Mouse (Mus musculus) adrenal gland (tissue): Measurements from ENCODE around the gene Prr22.

ENCODE experiments used
- intact Hi-C: fragments of 180-260 bp; cut with DNase I; formaldehyde crosslinking; loops from one replicate; pipeline ENCODE4 v1.15.1; 2025

Prr22 gene

DNA sequence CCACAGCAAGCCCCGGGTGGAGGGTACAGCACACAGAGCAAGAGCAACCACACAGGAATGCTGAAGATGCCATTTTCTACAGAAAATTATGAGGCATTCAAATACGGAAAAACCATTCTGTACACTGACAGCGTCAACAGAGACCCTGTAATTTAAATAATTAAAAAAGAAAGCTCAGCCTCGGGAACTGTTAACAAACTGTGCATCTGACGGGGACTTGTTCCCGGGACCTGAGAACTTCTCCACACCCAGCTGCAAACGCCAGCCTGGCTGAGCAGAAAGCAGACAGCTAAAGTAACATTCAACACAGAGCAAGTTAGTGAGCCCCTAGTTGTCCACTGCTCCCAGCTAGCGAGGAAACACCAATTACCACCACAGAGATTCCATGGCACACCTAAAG, 32.0 kb downstream of the Prr22 start:
- intact Hi-C loops: loop anchor here (5.0 kb wide), 1 partner anchor 35 kb away; no protein-coding TSS in a partner anchor

DNA sequence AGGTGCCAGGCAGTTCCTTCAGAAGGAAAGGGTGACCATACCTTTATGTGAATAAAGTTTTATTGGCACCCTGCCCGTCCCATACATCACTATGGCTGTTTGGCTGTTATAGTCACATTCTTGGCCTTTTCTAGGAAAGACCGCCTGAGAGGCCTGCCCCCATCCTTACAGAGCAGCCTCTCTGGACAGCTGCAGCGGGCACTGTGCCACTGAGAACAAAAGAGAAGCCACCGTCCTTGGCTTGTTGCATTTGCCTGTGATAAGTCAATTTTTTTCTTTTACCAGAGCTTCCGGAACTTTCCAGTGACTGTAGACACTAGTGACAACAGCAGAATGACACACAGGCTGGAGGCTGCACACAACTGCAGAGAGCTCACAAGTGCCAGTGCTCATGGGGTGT, 34.9 kb downstream of the Prr22 start:
- intact Hi-C loops: loop anchor here (5.0 kb wide), 2 partner anchors 38 to 147 kb away; no protein-coding TSS in a partner anchor

DNA sequence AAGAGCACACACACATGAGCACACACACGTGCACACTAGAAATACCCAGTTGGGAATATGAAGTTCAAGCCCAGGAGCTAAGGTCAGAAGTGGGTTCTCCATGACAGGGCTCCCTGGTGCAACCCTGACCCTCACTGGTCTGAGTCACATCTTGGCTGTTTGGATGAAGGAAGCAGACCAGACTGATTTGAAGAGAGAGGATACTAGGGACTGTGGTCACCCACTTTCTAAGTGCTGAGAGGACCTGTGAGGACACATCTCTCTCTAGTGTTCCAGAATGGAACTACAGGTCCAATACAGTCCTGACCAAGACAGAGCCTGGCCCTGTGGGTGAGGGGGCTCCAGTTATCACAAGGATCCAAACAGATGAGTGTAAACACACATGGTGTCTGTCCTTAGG, 35.7 kb downstream of the Prr22 start:
- intact Hi-C loops: loop anchor here (5.0 kb wide), 1 partner anchor 147 kb away; no protein-coding TSS in a partner anchor

DNA sequence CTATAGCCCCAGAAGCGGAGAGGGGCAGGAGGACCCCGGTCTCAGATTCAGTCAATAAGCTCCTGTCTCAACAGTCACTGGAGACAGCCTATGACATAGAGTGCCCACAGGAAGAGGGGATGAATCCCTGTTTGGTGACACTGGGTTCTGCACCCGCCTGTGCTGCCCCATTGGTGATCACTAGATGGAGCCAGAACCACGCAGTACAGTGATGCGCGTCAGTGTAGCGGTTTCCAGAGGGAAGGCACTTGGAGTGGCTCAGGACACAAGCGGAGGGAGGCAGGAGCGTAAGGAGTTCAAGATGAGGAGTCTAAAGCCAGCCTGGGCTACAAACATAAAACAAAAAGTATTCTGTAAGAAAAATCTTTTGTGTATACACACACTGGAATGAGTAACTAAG, 38.5 kb downstream of the Prr22 start:
- intact Hi-C loops: loop anchor here (1.0 to 5.0 kb wide), 2 partner anchors 50 to 144 kb away; no protein-coding TSS in a partner anchor

DNA sequence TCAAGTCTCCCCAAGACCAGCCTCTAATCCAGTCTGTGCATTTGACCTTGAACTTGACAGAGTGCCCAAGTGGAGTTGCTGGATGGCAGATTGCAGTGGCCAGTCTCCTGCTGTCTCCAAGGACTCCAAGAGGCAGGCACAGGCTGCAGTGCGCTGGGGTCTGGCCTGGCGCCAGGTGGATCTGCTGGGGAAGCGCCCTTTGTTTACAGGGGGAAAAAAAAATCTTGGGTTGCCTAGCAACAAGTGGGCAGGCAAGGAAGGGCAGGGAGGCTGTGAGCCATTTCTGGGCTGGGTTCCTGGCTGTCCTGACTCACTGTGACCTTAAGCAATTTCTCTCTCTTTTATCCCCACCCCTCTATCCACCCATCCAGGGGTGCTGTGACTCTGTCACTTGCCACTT, 40.2 kb downstream of the Prr22 start:
- intact Hi-C loops: no loop called here

DNA sequence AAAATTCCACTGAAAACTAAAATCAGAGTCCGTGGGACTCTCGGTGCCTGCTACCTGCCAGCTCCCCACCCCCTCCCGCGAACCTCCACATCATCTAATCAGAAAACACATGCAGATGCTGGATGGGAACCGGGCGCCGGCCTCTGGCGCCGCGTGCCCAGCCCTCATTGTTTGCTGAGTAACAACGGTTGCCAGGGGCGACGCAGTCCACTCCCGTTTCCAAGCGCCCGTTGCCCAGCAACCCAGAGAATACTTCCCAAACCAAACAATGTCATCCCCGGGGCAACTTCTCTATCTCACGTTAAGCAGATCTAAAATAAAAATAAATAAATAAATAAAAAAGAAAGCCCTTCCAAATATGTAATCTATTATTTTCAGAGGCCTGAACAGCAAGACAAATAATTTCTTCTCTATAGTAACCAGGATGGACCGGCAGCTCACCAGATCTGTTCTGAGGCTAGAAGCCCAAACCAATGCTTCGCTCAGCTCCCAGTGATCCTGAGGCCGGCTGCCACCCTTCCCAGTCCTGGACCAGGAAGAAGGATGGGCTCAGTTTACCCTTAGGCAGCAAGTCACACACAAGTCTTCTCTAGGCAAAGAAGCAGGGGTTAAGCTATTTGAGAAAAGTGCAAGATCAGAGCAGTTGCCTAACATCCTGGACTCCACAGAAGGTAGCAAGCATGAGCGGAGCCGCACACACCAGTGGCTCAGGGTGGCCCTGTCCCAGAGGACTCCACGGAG, 44.4 kb downstream of the Prr22 start:
- intact Hi-C loops: no loop called here

DNA sequence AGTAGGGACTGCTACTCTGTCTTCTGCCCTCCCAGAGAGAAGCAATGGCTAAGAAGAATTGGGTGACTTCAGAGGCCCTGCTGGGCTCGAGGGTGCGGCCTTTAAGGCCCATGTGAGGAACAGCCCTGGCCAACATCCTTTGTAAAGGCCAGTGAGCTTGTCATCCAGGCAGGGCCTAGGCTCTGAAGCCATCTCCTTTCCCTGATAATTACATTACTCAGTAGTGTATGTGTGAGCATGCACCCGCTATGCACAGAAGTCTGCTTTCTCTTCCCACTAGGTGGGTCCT, 45.0 kb downstream of the Prr22 start:
- intact Hi-C loops: no loop called here

DNA sequence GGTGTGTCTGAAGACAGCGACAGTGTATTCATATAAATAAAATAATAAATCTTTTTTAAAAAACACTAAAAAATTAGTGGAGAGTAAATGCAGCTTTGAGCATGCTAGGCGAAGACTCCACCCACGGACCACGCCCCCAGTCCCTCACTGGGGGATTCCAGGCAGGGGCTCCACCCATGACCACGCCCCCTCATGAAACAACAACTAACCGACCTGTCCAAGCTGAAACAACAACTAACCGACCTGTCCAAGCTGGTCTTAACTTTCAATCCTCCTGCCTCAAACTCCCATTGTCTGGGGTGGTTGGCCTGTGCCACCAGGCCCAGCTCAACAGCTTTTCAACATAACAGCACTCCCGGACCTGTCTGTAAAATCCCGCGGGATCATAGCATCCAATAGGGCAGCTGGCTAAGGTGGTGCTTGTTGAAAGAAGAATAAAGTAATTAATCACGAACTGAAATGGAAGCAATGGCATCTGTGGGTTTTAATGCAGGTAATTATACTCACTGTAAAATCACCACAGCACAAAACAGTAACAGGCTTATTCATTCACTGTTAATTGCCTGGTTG, 48.1 kb downstream of the Prr22 start:
- intact Hi-C loops: no loop called here

DNA sequence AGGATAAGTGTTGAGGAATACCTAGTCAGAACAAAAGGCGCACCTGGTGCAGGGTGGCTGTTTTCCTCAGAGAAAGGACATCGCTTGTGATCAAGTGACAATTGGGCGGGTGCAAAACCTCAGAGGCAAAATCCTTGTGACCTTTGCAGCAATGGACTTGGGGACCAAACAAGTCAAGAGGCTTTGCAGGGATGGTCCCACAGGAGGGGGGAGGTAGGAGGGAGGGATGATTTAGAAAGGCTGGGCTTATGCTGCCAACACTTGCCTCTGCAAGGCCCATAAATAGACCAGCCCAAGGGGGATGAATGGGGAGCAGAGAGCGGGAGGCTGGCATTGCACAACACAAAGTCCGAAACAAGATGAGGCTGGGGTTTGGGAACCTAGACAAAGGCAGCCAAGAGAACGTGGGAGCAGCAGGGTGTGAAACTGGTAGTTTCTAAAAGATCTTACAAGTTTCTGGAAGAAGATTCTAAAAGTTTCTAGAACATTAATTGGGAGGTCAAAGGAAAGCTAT, 49.0 kb downstream of the Prr22 start:
- intact Hi-C loops: no loop called here

DNA sequence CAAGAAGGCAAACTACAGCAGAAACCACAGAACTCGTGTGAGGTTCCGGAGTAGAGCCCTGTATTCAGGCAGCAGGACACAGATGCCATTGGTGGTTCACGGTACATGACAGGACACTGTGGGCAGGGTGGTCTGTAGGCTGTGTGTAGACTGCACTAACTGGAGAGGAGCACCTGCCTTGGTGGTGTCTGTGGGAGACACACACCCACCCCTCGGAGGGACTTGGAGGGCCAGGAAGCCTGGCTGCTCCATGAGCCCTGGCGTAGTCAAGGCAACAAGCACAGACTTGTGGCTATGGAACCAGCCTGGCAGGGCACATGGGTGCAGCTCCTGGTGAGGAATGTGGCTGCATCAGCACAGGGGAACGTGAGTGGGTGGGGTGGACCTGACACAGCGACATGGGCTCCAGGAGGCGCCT, 49.7 kb downstream of the Prr22 start:
- intact Hi-C loops: no loop called here
